Comparison of ENCODE assay signal across 8 mouse cellular contexts in genomic region chr9:21955570-21956281, GRCm38 (mm10). TPM values are rescaled to one million over a fixed set of nuclear protein-coding genes. Genes with fewer than 3 reads are reported as not detected.
DNase-seq lines count a peak whose midpoint lies in the region; ATAC-seq and TF ChIP-seq lines count a peak whose summit lies in the region.

Swsap1 (plus strand) TSS chr9:21955755.

- TF ChIP-seq CTCF in G1E (IDR thresholded peaks at IDR 0.05; ENCODE audit: low read depth, low read length) = no peak
- TF ChIP-seq CTCF in layer of hippocampus, adult 2 months (conservative IDR thresholded peaks at IDR 0.05) = no peak; the same call in 1 of the 2 replicates
- TF ChIP-seq CTCF in lung, embryonic 14.5 days (IDR thresholded peaks at IDR 0.05; ENCODE audit: low read depth) = no peak; the same call in 1 of the 2 replicates
- TF ChIP-seq CTCF in olfactory bulb, adult 2 months (IDR thresholded peaks at IDR 0.05; ENCODE audit: insufficient read depth, low read depth, low read length) = no peak
- no peak; the same call in 1 of the 2 replicates for TF ChIP-seq CTCF in thymus, adult 2 months (IDR thresholded peaks at IDR 0.05; ENCODE audit: borderline replicate concordance, control insufficient read depth, extremely low read depth, insufficient read depth, low read length, poor library complexity)

- H3K4me3 ChIP-seq in G1E (ENCODE audit: low read depth, low read length) = peak within 1 kb of the TSS; percentile 75
- peak within 1 kb of the TSS; percentile 78 for H3K4me3 ChIP-seq in forebrain, embryonic 16.5 days (replicated peaks; ENCODE audit: low read length)
- peak within 1 kb of the TSS; percentile 64 for H3K4me3 ChIP-seq in layer of hippocampus, adult 2 months
- peak within 1 kb of the TSS; percentile 65 for H3K4me3 ChIP-seq in lung, embryonic 14.5 days (ENCODE audit: low read depth, low read length)
- peak within 1 kb of the TSS; percentile 68 for H3K4me3 ChIP-seq in olfactory bulb, adult 2 months (ENCODE audit: insufficient read depth, low read depth, low read length)
- H3K4me3 ChIP-seq in thymus, adult 2 months (ENCODE audit: control insufficient read depth, insufficient read depth, low read length) = peak within 1 kb of the TSS; percentile 67

- no peaks in the 10 kb centered on the region for H3K27me3 ChIP-seq in G1E (ENCODE audit: insufficient read depth, low read length)
- peaks cover 13% of the 10 kb centered on the region for H3K27me3 ChIP-seq in forebrain, embryonic 16.5 days (replicated peaks; ENCODE audit: control insufficient read depth, insufficient read depth, low read length)
- H3K27me3 ChIP-seq in lung, embryonic 14.5 days (ENCODE audit: insufficient read depth, low read length) = peaks cover 10% of the 10 kb centered on the region
- H3K27me3 ChIP-seq in thymus, adult 2 months (ENCODE audit: control insufficient read depth, insufficient read depth, low read length) = no peaks in the 10 kb centered on the region; the same call in 1 of the 2 replicates

- TF ChIP-seq POLR2A in olfactory bulb, adult 2 months (IDR thresholded peaks at IDR 0.05; ENCODE audit: insufficient read depth, low read depth, low read length) = peak; percentile 84
- peak; percentile 43; the same call in 1 of the 2 replicates for TF ChIP-seq POLR2A in thymus, adult 2 months (IDR thresholded peaks at IDR 0.05; ENCODE audit: control insufficient read depth, extremely low read depth, insufficient read depth, low read length, poor library complexity)

- intact Hi-C loops in heart, postnatal 36 days (cut with DNase I) = no loop called here

- H3K9me3 ChIP-seq in G1E (replicated peaks) = no peaks in the 10 kb centered on the region
- no peaks in the 10 kb centered on the region for H3K9me3 ChIP-seq in forebrain, embryonic 16.5 days (ENCODE audit: control insufficient read depth, low read length)
- H3K9me3 ChIP-seq in lung, embryonic 14.5 days (ENCODE audit: low read depth, low read length) = no peaks in the 10 kb centered on the region

- peak within 1 kb of the TSS; percentile 90 for H3K9ac ChIP-seq in forebrain, embryonic 16.5 days (replicated peaks; ENCODE audit: low read depth, low read length)
- H3K9ac ChIP-seq in lung, embryonic 14.5 days = peak within 1 kb of the TSS; percentile 61

- WGBS in forebrain, embryonic 16.5 days = under 1% methylated on average over 54 of the region's 54 CpGs
- 1% methylated on average over 54 of the region's 54 CpGs for WGBS in lung, embryonic 14.5 days
- WGBS in olfactory bulb, adult 2 months = 0% methylated on average over 54 of the region's 54 CpGs
- under 1% methylated on average over 54 of the region's 54 CpGs for WGBS in thymus, adult 2 months

- peaks cover 52% of the 10 kb centered on the region for H3K4me1 ChIP-seq in G1E (ENCODE audit: insufficient read depth, low read depth, low read length)
- peaks cover 25% of the 10 kb centered on the region for H3K4me1 ChIP-seq in forebrain, embryonic 16.5 days (replicated peaks; ENCODE audit: control insufficient read depth, insufficient read depth, low read length)
- H3K4me1 ChIP-seq in lung, embryonic 14.5 days (ENCODE audit: insufficient read depth) = no peaks in the 10 kb centered on the region
- H3K4me1 ChIP-seq in olfactory bulb, adult 2 months (ENCODE audit: control insufficient read depth, insufficient read depth, low read length) = peaks cover 24% of the 10 kb centered on the region
- H3K4me1 ChIP-seq in thymus, adult 2 months (replicated peaks; ENCODE audit: control insufficient read depth, insufficient read depth, low read length) = 0 out of 2 replicates have a peak, but pooled peaks cover 3% of the 10 kb centered on the region

- peak; percentile 95 for DNase-seq in G1E (ENCODE audit: low spot score)
- DNase-seq in cerebellum, adult 18-20 months = peak; percentile 98 to 99
- DNase-seq in heart, postnatal 36 days = peak; percentile 99 to 100
- DNase-seq in layer of hippocampus, adult 2 months (ENCODE audit: low spot score in 2 of 2) = peak; percentile 97 to 99
- DNase-seq in lung, embryonic 14.5 days = peak; percentile 99
- DNase-seq in thymus, adult 2 months = peak; percentile 99

- peak within 1 kb of the TSS; percentile 75 for H3K4me2 ChIP-seq in forebrain, embryonic 16.5 days (ENCODE audit: low read length)
- peak within 1 kb of the TSS; percentile 67 for H3K4me2 ChIP-seq in lung, embryonic 14.5 days

- peak; percentile 82 for ATAC-seq in G1E (ENCODE audit: extremely low read depth, insufficient number of reproducible peaks, low FRiP score, poor library complexity, severe bottlenecking)
- peak; percentile 98 for ATAC-seq in forebrain, embryonic 16.5 days
- peak; percentile 98 for ATAC-seq in lung, embryonic 14.5 days (ENCODE audit: insufficient read depth)

- peaks cover 40% of the 10 kb centered on the region for H3K36me3 ChIP-seq in G1E (replicated peaks)
- no peaks in the 10 kb centered on the region for H3K36me3 ChIP-seq in forebrain, embryonic 16.5 days (ENCODE audit: control insufficient read depth, insufficient read depth)
- no peaks in the 10 kb centered on the region; the same call in 1 of the 2 replicates for H3K36me3 ChIP-seq in lung, embryonic 14.5 days (ENCODE audit: insufficient read depth)
- no peaks in the 10 kb centered on the region for H3K36me3 ChIP-seq in thymus, adult 2 months (ENCODE audit: control insufficient read depth, insufficient read depth, low read length)

- peak within 1 kb of the TSS; percentile 97 for H3K27ac ChIP-seq in forebrain, embryonic 16.5 days (ENCODE audit: low read length)
- H3K27ac ChIP-seq in layer of hippocampus, adult 2 months = peak within 1 kb of the TSS; percentile 99
- H3K27ac ChIP-seq in lung, embryonic 14.5 days (ENCODE audit: low read depth) = peak within 1 kb of the TSS; percentile 92
- H3K27ac ChIP-seq in olfactory bulb, adult 2 months (ENCODE audit: insufficient read depth, low read depth, low read length) = peak within 1 kb of the TSS; percentile 96
- peak within 1 kb of the TSS; percentile 67 for H3K27ac ChIP-seq in thymus, adult 2 months (ENCODE audit: control insufficient read depth, insufficient read depth, low read length)

RNA-seq across cellular contexts. Expression of gene Swsap1, which starts in this region (rescaled TPM):
- total RNA-seq in G1E (2014; fragmentation: Nextera tagmentation) (11.8 and 12.4 TPM in 2 replicates), G1E (2017) (10.9 and 12.8 TPM in 2 replicates)
- polyA plus RNA-seq in G1E (2012) = 12.6 and 14.5 TPM in 2 replicates
- 9.0 and 12.5 TPM in 2 replicates for polyA plus RNA-seq in forebrain, embryonic 16.5 days (2015; fragmentation: Nextera tagmentation; extraction: Ambion mirVana)
- 1 to 10 TPM; 5.8 to 8.0 TPM for total RNA-seq in heart, postnatal 36 days (2021)
- total RNA-seq in layer of hippocampus, adult 2 months (2021) = 10 to 100 TPM; 14.8 to 15.9 TPM
- 10.2 and 12.2 TPM in 2 replicates for polyA plus RNA-seq in lung, embryonic 14.5 days (2014; fragmentation: Nextera tagmentation; extraction: Ambion mirVana)
- not detected in 2 replicates for polyA plus RNA-seq in olfactory bulb, adult 2 months (2012; ENCODE audit: insufficient read depth, insufficient read length, low replicate concordance, missing spikeins)
- 6.7 and 7.6 TPM in 2 replicates for polyA plus RNA-seq in thymus, adult 2 months (2012; rRNA removed)

Comparison
In these comparisons a context has a peak if more than half of its experiments do, and no peak if none do; other contexts are left out.
1. Peak in every context shown above with its lines: DNase-seq, ATAC-seq, H3K4me3 ChIP-seq and H3K27ac ChIP-seq.